Mouse (Mus musculus) testis, adult 2 months (tissue): Measurements from ENCODE around the gene H3f3b. TPM values are rescaled to one million over a fixed set of nuclear protein-coding genes. Genes with fewer than 3 reads are reported as not detected.
"Not testable (repeated sequence)": the region's sequence is repeated elsewhere in the genome, so short reads cannot be mapped to it uniquely, and the experiment has no call there.

ENCODE experiments used
- H3K27ac ChIP-seq: fragments of 200-500 bp; 2 replicates; pipeline ENCODE4 v1.5.1; 2012; ENCODE audit warnings: low read depth, low read length; ENCODE audit not compliant: control insufficient read depth, insufficient read depth
- H3K27me3 ChIP-seq: fragments of 200-500 bp; 2 replicates; pipeline ENCODE4 v1.6.1; 2012; ENCODE audit warnings: mild to moderate bottlenecking, low read length, moderate library complexity; ENCODE audit not compliant: control insufficient read depth, insufficient read depth
- H3K36me3 ChIP-seq: fragments of 200-500 bp; 2 replicates; pipeline ENCODE4 v1.6.1; 2012; ENCODE audit warnings: mild to moderate bottlenecking, low read length; ENCODE audit not compliant: control insufficient read depth, insufficient read depth
- H3K4me1 ChIP-seq: fragments of 200-500 bp; 2 replicates; pipeline ENCODE4 v1.6.1; 2012; ENCODE audit warnings: low read length; ENCODE audit not compliant: control insufficient read depth, insufficient read depth
- H3K4me3 ChIP-seq: fragments of 200-500 bp; 2 replicates; pipeline ENCODE4 v1.5.1; 2012; ENCODE audit warnings: low read depth, mild to moderate bottlenecking, low read length, moderate library complexity, mixed read lengths; ENCODE audit not compliant: control insufficient read depth
- CTCF ChIP-seq: fragments of 200-500 bp; IDR thresholded peaks from 2 replicates; pipeline ENCODE4 v1.5.1; 2012; ENCODE audit warnings: low read depth, mild to moderate bottlenecking, inconsistent platforms, low read length, moderate library complexity; ENCODE audit not compliant: control insufficient read depth, insufficient read depth, insufficient replicate concordance
- POLR2A ChIP-seq: fragments of 200-500 bp; IDR thresholded peaks from 2 replicates; pipeline ENCODE4 v1.6.1; 2012; ENCODE audit warnings: low read depth, mild to moderate bottlenecking, inconsistent platforms, low read length, moderate library complexity; ENCODE audit not compliant: control insufficient read depth
- polyA plus RNA-seq: library from polyadenylated mRNA; depleted of rRNA; stranded (reverse); fragments of >200 nt; gene quantifications from 2 replicates; pipeline ENCODE4 v1.2.3, GENCODE M21; 2012

H3f3b gene
- polyA plus RNA-seq, 1 experiment = 276 TPM

DNA sequence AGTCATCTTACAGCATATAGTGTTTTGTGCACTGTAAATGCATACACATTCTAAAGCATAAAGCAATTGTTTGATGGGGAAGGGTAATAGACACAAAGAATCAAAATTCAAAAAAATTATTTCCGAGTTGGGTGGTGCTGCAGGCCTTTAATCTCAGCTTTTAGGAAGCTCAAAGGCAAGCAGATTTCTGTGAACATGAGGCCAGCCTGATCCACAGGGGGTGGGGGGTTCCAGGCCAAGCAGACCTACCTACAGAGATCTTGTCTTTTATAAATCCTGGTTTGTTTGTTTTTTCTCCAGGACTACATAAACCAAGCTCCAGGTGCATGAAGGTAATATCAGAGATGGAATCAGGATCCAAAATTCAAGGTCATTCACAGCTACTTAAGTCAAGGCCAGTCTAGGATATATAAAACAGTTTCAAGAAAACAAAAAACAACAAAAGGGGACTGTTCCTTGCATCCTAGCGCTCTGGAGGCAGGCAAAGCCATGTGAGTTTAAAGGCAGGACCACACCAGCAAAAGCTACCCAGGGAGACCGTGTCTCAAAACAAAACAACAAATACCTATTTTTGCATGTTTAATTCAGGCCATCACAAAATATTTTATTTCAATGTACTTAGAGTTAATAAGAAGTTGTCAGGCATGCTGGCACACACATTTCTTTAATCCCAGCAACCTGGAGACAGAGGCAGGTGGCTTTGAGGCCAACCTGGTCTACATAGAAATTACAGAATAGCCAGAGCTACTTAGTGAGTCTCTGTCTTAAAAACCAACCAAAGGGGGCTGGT lies 2.5 kb downstream of the H3f3b start:
- TF ChIP-seq CTCF (no peak), POLR2A (no peak)
- peaks cover 3% of the 10 kb centered on the region; the same call in 1 of the 2 replicates for H3K36me3 ChIP-seq
- H3K4me1 ChIP-seq = no peaks in the 10 kb centered on the region
- H3K4me3 ChIP-seq = no peak overlapping the region
- no peaks in the 10 kb centered on the region for H3K27me3 ChIP-seq
- no peak overlapping the region for H3K27ac ChIP-seq

DNA sequence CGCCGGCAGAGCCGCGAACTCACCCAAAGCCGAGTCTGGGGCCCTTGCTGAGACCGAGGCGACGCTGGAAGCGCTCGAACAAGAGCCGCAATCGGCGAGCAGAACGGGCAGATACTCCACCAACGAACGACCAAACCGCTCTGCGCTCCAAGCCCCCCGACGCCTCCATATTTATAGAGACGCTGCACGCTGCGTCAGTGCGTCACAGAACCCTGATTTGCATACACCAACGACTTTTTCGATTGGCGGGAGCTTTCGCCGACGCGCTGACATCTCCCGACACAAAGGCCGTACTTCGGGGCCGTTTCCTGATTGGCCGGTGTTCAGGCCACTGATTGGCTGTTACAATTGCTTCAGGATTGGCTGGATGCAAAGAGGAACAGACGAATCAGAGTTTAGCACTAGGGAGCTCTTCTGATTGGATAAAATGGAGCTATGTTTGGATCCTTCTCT lies 3.4 kb downstream of the H3f3b start:
- H3K27ac ChIP-seq = peak overlapping the region; percentile 99
- no peak for TF ChIP-seq CTCF
- TF ChIP-seq POLR2A = peak; percentile 100
- H3K27me3 ChIP-seq = no peaks in the 10 kb centered on the region
- peak overlapping the region; percentile 91 for H3K4me3 ChIP-seq
- no peaks in the 10 kb centered on the region for H3K4me1 ChIP-seq
- peaks cover 3% of the 10 kb centered on the region; the same call in 1 of the 2 replicates for H3K36me3 ChIP-seq

DNA sequence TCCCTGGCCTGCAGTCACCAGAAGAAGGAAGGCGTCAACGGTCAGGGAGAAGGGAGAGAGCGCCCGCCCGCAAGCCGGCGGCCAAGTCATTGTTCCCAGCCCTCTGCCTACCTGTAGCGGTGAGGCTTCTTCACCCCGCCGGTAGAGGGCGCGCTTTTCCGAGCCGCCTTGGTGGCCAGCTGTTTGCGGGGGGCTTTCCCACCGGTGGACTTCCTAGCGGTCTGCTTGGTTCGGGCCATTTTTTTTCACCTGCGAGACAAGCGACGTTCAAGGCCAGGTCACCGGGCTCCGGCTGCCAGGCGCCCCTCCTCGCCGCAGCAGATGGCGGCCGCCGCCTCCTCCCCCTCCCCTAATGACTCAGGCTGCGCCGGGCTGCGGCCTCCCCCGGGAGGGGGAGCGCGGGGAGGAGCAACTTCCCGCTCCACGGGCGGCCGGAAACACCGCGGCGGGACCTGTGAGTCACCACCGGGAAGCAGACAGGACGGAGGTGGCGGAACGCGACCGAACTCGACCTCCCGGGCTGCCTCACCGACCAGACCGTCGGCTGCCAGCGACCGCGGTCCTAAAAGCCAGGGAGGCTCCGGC lies 3.9 kb downstream of the H3f3b start:
- peak overlapping the region; percentile 99 for H3K27ac ChIP-seq
- peak overlapping the region; percentile 91 for H3K4me3 ChIP-seq
- H3K36me3 ChIP-seq = peaks cover 3% of the 10 kb centered on the region; the same call in 1 of the 2 replicates
- H3K4me1 ChIP-seq = no peaks in the 10 kb centered on the region
- TF ChIP-seq CTCF (peak; percentile 48), POLR2A (no peak)
- H3K27me3 ChIP-seq = no peaks in the 10 kb centered on the region

GRCm38 (mm10) chr11:116023074-116023770 lies 4.5 kb downstream of the H3f3b start:
- H3K4me3 ChIP-seq = peak overlapping the region; percentile 91
- H3K4me1 ChIP-seq, H3K27me3 ChIP-seq, H3K36me3 ChIP-seq: not testable (repeated sequence)
- peak overlapping the region; percentile 99 for H3K27ac ChIP-seq

DNA sequence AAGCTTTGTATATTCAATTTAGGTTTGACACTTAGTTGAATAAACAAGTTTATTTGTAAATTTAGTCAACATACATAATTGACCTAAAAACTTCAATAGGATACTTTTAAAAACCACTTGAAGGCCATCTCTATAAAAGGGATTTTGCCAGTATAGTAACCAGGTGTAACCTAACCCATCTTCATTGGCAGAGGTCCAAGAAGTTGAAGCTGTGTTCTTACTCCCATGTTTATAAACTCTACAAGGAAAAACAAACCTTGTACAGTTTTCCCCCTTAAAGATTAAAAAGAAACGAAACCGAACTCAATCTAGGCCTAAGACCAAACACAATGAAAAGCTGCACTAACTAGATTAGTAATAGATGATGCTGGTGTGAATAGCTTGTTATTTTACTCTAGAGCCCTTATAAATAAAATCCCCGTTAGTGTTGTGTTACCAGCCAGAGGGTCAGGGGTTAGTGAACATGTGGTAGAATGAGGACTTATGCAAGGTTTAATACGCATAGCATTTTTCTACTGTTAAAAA lies 5.4 kb downstream of the H3f3b start:
- peaks cover 3% of the 10 kb centered on the region; the same call in 1 of the 2 replicates for H3K36me3 ChIP-seq
- no peak overlapping the region for H3K27ac ChIP-seq
- H3K27me3 ChIP-seq = no peaks in the 10 kb centered on the region
- H3K4me3 ChIP-seq = no peak overlapping the region
- TF ChIP-seq CTCF (no peak), POLR2A (no peak)
- no peaks in the 10 kb centered on the region for H3K4me1 ChIP-seq

DNA sequence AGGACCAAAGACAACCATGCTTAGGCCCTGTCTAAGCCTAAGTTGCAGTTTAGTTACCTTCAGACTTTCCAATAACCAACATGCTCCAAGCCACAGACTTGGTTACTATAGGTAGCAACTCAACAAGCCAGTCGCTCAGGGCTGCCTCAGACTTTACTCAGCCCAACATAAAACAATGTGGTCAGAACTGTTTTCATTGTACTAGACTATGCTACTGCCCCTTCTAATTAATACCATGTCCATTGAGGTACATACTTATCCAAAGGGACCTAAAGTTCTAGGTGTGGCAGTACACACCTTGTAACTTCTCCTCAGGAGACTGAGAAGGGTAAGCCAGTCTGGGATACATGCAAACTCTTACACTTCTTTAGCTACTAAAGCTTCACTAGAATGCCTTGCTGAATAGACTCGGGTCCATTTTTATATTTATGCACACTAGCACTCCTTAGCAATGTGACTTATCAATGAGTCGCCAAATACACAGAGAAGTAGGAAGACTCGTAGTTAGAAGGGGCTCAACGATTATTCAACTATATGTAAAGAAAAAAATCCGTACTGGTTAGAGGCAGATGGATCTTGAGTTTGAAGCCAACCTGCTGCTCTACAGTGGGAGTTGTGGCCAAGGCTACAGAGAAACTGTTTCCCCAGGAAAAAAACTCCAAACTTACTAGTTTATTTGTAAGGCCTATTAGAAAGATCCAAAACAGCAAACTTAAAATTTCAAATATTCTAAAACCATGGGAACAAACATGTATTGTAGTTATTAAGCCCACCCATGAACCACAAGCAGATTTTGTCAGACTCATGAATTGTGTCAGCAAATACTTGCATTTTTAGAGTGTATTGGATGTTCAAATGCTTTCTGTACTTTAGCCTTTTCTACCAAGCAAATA lies 6.2 kb downstream of the H3f3b start:
- Histone ChIP-seq H3K27me3 (no peaks in the 10 kb centered on the region), H3K36me3 (peaks cover 3% of the 10 kb centered on the region; the same call in 1 of the 2 replicates), H3K27ac (no peak overlapping the region), H3K4me1 (no peaks in the 10 kb centered on the region), H3K4me3 (no peak overlapping the region)
- TF ChIP-seq CTCF = no peak
- no peak for TF ChIP-seq POLR2A
